Mouse (Mus musculus): Measurements from ENCODE around the gene Scn5a. TPM values are rescaled to one million over a fixed set of nuclear protein-coding genes. Genes with fewer than 3 reads are reported as not detected.

Scn5a gene
- polyA plus RNA-seq, 1 experiment: 0.21 TPM

- Histone ChIP-seq H3K27me3 (ENCODE audit: control insufficient read depth, insufficient read depth, low read length) (no peaks in the 10 kb centered on the region), H3K4me1 (ENCODE audit: control insufficient read depth, insufficient read depth, low read length) (peaks cover 17% of the 10 kb centered on the region), H3K27ac (ENCODE audit: insufficient read depth, low read length) (no peak overlapping the region), H3K4me3 (replicated peaks; ENCODE audit: insufficient read depth, low read depth, low read length) (no peak overlapping the region)
- 7% methylated on average over 6 of the region's 6 CpGs for WGBS
- DNase-seq: peak; percentile 59 to 68
- TF ChIP-seq POLR2A (IDR thresholded peaks at IDR 0.05; ENCODE audit: borderline replicate concordance, insufficient read depth, low read length) (no peak), CTCF (IDR thresholded peaks at IDR 0.05; ENCODE audit: borderline replicate concordance, insufficient read depth, low read depth, low read length) (no peak)
These were observed 15.2 kb downstream of the Scn5a start for GRCm38 (mm10) chr9:119563617-119564016.

- H3K4me3 ChIP-seq (replicated peaks; ENCODE audit: insufficient read depth, low read depth, low read length): no peak overlapping the region
- no peak for DNase-seq
- peaks cover 17% of the 10 kb centered on the region for H3K4me1 ChIP-seq (ENCODE audit: control insufficient read depth, insufficient read depth, low read length)
- H3K27ac ChIP-seq (ENCODE audit: insufficient read depth, low read length): no peak overlapping the region
- WGBS: 14% methylated on average over 12 of the region's 12 CpGs
- H3K27me3 ChIP-seq (ENCODE audit: control insufficient read depth, insufficient read depth, low read length): no peaks in the 10 kb centered on the region
- no peak for TF ChIP-seq CTCF (IDR thresholded peaks at IDR 0.05; ENCODE audit: borderline replicate concordance, insufficient read depth, low read depth, low read length)
- TF ChIP-seq POLR2A (IDR thresholded peaks at IDR 0.05; ENCODE audit: borderline replicate concordance, insufficient read depth, low read length): no peak
These were observed 16.6 kb downstream of the Scn5a start for GRCm38 (mm10) chr9:119562256-119562655.

DNA sequence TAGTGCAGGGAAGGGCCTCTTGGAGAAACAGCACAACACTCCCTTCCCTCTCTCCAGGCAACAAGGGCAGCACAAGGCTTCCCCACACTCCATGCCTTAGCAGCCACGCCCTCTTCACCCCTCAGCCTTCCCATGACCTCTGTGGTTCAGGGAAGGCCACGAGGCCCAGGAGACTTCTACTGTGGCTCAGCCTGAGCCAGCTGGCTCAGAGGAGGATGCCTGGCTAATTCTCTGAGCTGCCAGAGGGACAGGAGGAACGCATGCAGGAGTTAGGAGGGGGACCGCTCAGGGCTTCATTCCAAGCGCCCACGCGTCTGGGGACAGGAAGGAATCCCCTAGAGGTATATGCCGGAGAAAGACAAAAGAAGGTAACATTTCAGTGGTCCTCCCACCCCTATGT lies 17.1 kb downstream of the Scn5a start:
- TF ChIP-seq POLR2A (IDR thresholded peaks at IDR 0.05; ENCODE audit: borderline replicate concordance, insufficient read depth, low read length) (no peak), CTCF (IDR thresholded peaks at IDR 0.05; ENCODE audit: borderline replicate concordance, insufficient read depth, low read depth, low read length) (no peak)
- Histone ChIP-seq H3K4me1 (ENCODE audit: control insufficient read depth, insufficient read depth, low read length) (peaks cover 17% of the 10 kb centered on the region), H3K27me3 (ENCODE audit: control insufficient read depth, insufficient read depth, low read length) (no peaks in the 10 kb centered on the region), H3K27ac (ENCODE audit: insufficient read depth, low read length) (no peak overlapping the region), H3K4me3 (replicated peaks; ENCODE audit: insufficient read depth, low read depth, low read length) (no peak overlapping the region)
- 18% methylated on average over 8 of the region's 8 CpGs for whole genome bisulfite sequencing
- DNase-seq: no peak

DNA sequence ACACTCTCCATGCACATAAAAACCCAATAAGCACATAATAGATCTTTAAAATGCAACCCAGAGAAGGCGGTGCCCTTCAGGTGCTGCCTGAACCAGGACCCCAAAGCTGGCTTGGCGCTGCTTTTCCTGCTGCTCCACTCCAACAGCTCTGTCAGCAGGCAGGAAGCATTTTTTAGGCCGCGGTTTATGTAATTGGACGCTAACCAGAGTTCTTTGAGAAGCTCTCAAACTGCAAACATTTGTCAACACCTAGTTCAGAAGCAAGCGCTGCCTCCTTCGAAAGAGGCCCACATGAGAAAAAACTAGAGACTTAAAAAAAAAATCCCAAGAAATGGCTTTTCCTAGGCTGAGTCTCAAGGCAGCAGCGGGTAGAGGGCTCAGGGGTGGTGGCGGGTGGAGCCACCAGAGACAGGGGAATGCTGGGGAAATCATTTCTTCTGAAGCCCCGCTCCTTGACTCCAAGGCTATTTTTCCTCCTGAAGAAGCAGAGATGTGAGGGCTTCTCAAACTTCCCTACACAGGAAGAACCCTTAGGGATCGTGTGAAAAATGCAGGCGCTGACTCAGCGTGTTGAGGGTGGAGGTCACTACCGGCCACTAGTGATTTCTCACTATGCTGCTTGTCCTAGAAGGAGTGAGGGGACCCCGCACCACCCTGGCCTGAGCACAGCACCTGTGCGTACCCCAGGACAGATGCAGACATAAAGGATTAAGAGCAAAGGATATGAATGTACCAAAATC lies 19.1 kb downstream of the Scn5a start:
- TF ChIP-seq CTCF (IDR thresholded peaks at IDR 0.05; ENCODE audit: borderline replicate concordance, insufficient read depth, low read depth, low read length) (no peak), POLR2A (IDR thresholded peaks at IDR 0.05; ENCODE audit: borderline replicate concordance, insufficient read depth, low read length) (no peak)
- no peak overlapping the region for H3K27ac ChIP-seq (ENCODE audit: insufficient read depth, low read length)
- H3K27me3 ChIP-seq (ENCODE audit: control insufficient read depth, insufficient read depth, low read length): no peaks in the 10 kb centered on the region
- 89% methylated on average over 16 of the region's 16 CpGs for WGBS
- no peak overlapping the region for H3K4me3 ChIP-seq (replicated peaks; ENCODE audit: insufficient read depth, low read depth, low read length)
- DNase-seq: no peak
- H3K4me1 ChIP-seq (ENCODE audit: control insufficient read depth, insufficient read depth, low read length): peaks cover 17% of the 10 kb centered on the region

GRCm38 (mm10) chr9:119558119-119558854 lies 20.5 kb downstream of the Scn5a start:
- H3K27me3 ChIP-seq (ENCODE audit: control insufficient read depth, insufficient read depth, low read length): no peaks in the 10 kb centered on the region
- DNase-seq: peak in 1 of 2 experiments; percentile 31
- H3K27ac ChIP-seq (ENCODE audit: insufficient read depth, low read length): no peak overlapping the region
- no peak overlapping the region for H3K4me3 ChIP-seq (replicated peaks; ENCODE audit: insufficient read depth, low read depth, low read length)
- TF ChIP-seq POLR2A (IDR thresholded peaks at IDR 0.05; ENCODE audit: borderline replicate concordance, insufficient read depth, low read length) (no peak), CTCF (IDR thresholded peaks at IDR 0.05; ENCODE audit: borderline replicate concordance, insufficient read depth, low read depth, low read length) (peak; percentile 47)
- H3K4me1 ChIP-seq (ENCODE audit: control insufficient read depth, insufficient read depth, low read length): peaks cover 9% of the 10 kb centered on the region
- 27% methylated on average over 12 of the region's 12 CpGs for WGBS

DNA sequence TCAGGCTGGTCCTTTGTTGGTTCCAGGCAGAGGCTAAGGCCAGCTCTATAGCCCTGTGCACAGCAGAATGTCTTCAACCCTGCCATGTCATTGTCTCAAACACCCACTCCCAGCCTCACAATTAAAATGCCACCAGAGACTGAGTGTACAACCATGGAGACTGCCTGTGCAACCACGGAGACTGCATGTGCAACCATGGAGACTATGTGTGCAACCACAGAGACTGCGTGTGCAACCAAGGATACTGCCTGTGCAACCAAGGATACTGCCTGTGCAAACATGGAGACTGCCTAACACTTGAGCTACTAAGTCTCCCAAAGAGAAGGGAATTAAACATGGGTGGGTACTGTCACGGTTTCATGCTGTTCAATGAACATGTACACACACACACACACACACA lies 22.8 kb downstream of the Scn5a start:
- TF ChIP-seq POLR2A (IDR thresholded peaks at IDR 0.05; ENCODE audit: borderline replicate concordance, insufficient read depth, low read length) (no peak), CTCF (IDR thresholded peaks at IDR 0.05; ENCODE audit: borderline replicate concordance, insufficient read depth, low read depth, low read length) (no peak)
- Histone ChIP-seq H3K27me3 (ENCODE audit: control insufficient read depth, insufficient read depth, low read length) (no peaks in the 10 kb centered on the region), H3K27ac (ENCODE audit: insufficient read depth, low read length) (no peak overlapping the region), H3K4me1 (ENCODE audit: control insufficient read depth, insufficient read depth, low read length) (no peaks in the 10 kb centered on the region), H3K4me3 (replicated peaks; ENCODE audit: insufficient read depth, low read depth, low read length) (no peak overlapping the region)
- 73% methylated on average over 3 of the region's 3 CpGs for WGBS
- no peak for DNase-seq

GRCm38 (mm10) chr9:119547528-119547927 lies 31.3 kb downstream of the Scn5a start:
- no peaks in the 10 kb centered on the region; the same call in 1 of the 2 replicates for H3K27me3 ChIP-seq (ENCODE audit: control insufficient read depth, insufficient read depth, low read length)
- H3K27ac ChIP-seq (ENCODE audit: insufficient read depth, low read length): no peak overlapping the region
- TF ChIP-seq POLR2A (IDR thresholded peaks at IDR 0.05; ENCODE audit: borderline replicate concordance, insufficient read depth, low read length) (no peak), CTCF (IDR thresholded peaks at IDR 0.05; ENCODE audit: borderline replicate concordance, insufficient read depth, low read depth, low read length) (no peak)
- H3K4me1 ChIP-seq (ENCODE audit: control insufficient read depth, insufficient read depth, low read length): no peaks in the 10 kb centered on the region
- no peak overlapping the region for H3K4me3 ChIP-seq (replicated peaks; ENCODE audit: insufficient read depth, low read depth, low read length)
- 41% methylated on average over 12 of the region's 12 CpGs for WGBS
- DNase-seq: no peak

- TF ChIP-seq CTCF (IDR thresholded peaks at IDR 0.05; ENCODE audit: borderline replicate concordance, insufficient read depth, low read depth, low read length): no peak
- TF ChIP-seq POLR2A (IDR thresholded peaks at IDR 0.05; ENCODE audit: borderline replicate concordance, insufficient read depth, low read length): no peak
- no peaks in the 10 kb centered on the region; the same call in 1 of the 2 replicates for H3K27me3 ChIP-seq (ENCODE audit: control insufficient read depth, insufficient read depth, low read length)
- H3K4me1 ChIP-seq (ENCODE audit: control insufficient read depth, insufficient read depth, low read length): no peaks in the 10 kb centered on the region
- H3K27ac ChIP-seq (ENCODE audit: insufficient read depth, low read length): no peak overlapping the region
- 58% methylated on average over 8 of the region's 8 CpGs for WGBS
- no peak overlapping the region for H3K4me3 ChIP-seq (replicated peaks; ENCODE audit: insufficient read depth, low read depth, low read length)
- DNase-seq: no peak
These were observed 31.7 kb downstream of the Scn5a start for GRCm38 (mm10) chr9:119547128-119547527.
